Mouse (Mus musculus) lung, adult 10 weeks (tissue): ENCODE measurements around the gene E2f1. TPM values are rescaled to one million over a fixed set of nuclear protein-coding genes. Genes with fewer than 3 reads are reported as not detected.

ENCODE experiments used
- polyA plus RNA-seq: library from polyadenylated mRNA; stranded (reverse); fragments of 350-450 nt; fragmentation: Illumina TruSeq; extraction: RNeasy Lipid Tissue Mini Kit (QIAGEN cat#74804); gene quantifications from one replicate; pipeline ENCODE4 v1.2.3, GENCODE M21; 2014; ENCODE audit warnings: low read depth, low replicate concordance; ENCODE audit not compliant: insufficient read depth

Gene E2f1
- 4.4 TPM for polyA plus RNA-seq

DNA sequence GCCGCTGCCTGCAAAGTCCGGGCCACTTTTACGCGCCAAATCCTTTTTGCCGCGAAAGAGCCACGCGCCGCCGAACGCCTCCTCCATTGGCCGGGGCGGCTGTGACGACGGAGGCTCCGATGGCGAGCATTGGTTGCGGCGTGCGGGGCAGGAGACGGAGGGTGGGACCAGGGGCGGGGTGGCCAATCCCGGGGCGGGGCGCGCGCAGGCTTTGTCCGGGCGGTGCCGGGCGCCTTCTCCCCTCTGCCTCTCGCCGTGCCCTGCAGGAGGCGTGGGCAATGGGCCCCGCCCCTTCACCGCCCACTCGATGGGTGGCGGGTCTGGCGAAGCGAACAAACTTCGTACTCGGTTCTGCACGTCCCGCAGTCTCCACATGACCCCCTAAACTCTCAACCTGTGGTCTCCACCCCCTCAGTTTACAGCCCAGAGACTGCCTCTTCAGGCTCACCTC lies at the start of gene E2f1:
Gene E2f1, minus strand, starts transcription at position 57 of the 451 bp plus-strand sequence.

GRCm38 (mm10) chr2:154613118-154614115 lies 43.7 kb upstream of the E2f1 start, which contains the start of the genes Zfp341 and 4930519P11Rik:
Zfp341 (plus strand) TSS chr2:154613297.
4930519P11Rik (minus strand) TSS chr2:154613437.

DNA sequence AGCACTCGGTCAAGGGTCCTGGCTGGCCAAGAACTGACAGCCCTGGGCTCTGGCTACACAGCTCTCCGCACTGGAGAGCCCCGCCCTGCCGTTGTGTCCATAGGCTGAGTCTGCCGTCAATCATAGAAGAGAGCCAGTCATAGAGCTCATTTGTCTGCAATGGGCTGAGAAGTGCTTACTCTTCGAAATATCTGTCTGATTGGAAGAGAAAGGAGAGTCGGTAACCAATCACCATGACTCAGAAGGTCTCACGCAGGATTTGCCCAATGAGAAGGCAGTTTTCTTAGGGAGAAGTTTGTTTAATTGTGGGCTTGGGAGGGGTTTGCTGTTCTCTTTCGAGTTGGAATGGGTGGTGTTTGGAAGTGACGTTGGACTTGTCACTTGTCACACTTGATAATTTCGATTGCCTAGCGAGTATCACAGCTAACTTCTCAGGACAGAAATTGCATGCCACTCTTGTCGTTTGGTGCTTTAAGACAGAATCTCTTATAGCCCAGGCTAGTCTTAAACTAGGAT lies 34.0 kb upstream of the E2f1 start, which contains the start of gene Pxmp4:
Gene Pxmp4, minus strand, starts transcription at position 71 of the 516 bp plus-strand sequence.

DNA sequence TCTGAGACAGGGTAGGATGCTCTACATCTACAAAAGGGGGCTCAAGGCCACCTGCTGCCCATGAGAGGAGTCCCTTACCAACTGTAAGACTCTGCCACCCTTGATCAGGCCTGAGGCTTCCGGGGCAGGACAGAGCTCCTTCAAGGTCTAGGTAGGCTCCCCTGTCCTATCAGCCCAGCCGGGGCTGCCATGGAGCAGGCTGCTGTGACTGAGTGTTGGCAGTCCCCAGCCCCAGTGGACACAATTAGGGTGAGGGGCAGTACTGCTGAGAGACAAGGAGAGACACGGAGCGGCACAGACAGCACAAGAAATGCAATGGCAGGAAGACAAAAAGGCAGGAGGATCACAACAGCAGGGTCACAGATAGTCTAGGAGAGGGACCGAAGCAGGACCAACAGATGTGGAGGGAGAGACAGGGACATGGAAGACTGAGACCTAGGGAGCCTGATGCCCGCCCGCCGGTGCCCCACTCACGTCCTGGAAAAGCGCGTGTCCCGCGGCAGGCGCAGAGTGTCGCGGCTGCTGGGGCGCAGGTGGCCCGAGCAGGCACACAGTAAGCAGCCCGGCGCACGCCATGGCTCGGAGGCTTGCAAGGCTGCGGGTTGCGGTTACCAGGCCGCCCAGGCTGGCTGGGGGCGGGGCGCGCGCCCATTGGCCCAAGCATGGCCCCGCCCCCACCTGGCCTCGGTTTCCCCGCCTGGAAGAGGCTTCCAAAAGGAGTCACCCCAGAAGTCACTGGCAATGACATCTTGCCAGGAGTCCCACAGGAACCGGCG lies 11.2 kb downstream of the E2f1 start, which contains the start of gene Necab3:
Gene Necab3, minus strand, starts transcription at position 627 of the 776 bp plus-strand sequence.

DNA sequence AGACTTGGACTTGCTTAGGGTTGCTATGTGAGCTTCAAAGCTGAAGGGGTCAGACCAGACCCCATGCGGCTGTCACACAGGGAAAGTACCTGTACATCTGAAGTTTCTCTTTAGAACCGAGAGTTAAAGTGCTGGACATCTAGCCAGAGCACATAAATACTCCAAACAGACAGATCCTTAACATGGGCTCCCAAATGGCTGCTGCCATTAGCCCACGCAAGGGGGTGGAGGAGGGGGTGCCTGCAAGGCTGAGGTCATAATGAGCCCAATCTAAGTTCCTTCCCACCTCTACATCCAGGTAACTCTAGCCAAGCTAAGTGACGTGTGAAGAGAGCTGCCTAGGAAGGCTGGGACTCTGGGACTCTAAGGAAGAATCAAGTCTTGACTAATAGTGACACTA lies 18.2 kb downstream of the E2f1 start, which contains the start of gene Actl10:
Gene Actl10, plus strand, starts transcription at position 301 of the 400 bp plus-strand sequence.

GRCm38 (mm10) chr2:154546711-154547110 lies 23.0 kb downstream of the E2f1 start, which contains the start of gene 1700003F12Rik:
1700003F12Rik (plus strand) TSS chr2:154547085.

Other genes starting within 250 kb of the E2f1 start
- 7.4 TPM for gene Cdk5rap1, start 196.9 kb downstream of the E2f1 start, polyA plus RNA-seq
- gene Snta1, start 161.8 kb downstream of the E2f1 start, polyA plus RNA-seq, result 14.1 TPM
- 5.8 TPM for gene Cbfa2t2, start 133.4 kb downstream of the E2f1 start, polyA plus RNA-seq
- not detected for gene 1700003F12Rik, start 22.8 kb downstream of the E2f1 start, polyA plus RNA-seq
- not detected for gene Actl10, start 18.1 kb downstream of the E2f1 start, polyA plus RNA-seq
- gene Necab3, start 11.0 kb downstream of the E2f1 start, polyA plus RNA-seq, result 0.71 TPM
- gene Pxmp4, start 33.8 kb upstream of the E2f1 start, polyA plus RNA-seq, result 25.5 TPM
- gene Zfp341, start 43.4 kb upstream of the E2f1 start, polyA plus RNA-seq, result 2.0 TPM
- not detected for gene 4930519P11Rik, start 43.5 kb upstream of the E2f1 start, polyA plus RNA-seq
- 183 TPM for gene Chmp4b, start 81.8 kb upstream of the E2f1 start, polyA plus RNA-seq
- gene Gm14214, start 200.1 kb upstream of the E2f1 start, polyA plus RNA-seq, result not detected
- gene Raly, start 221.2 kb upstream of the E2f1 start, polyA plus RNA-seq, result 144 TPM
- gene a, start 221.5 kb upstream of the E2f1 start, polyA plus RNA-seq, result not detected